Mouse (Mus musculus): ENCODE measurements around the gene Ccl5. TPM values are rescaled to one million over a fixed set of nuclear protein-coding genes. Genes with fewer than 3 reads are reported as not detected.

Ccl5 gene
- polyA plus RNA-seq, 1 experiment from 2014 or later = not detected

DNA sequence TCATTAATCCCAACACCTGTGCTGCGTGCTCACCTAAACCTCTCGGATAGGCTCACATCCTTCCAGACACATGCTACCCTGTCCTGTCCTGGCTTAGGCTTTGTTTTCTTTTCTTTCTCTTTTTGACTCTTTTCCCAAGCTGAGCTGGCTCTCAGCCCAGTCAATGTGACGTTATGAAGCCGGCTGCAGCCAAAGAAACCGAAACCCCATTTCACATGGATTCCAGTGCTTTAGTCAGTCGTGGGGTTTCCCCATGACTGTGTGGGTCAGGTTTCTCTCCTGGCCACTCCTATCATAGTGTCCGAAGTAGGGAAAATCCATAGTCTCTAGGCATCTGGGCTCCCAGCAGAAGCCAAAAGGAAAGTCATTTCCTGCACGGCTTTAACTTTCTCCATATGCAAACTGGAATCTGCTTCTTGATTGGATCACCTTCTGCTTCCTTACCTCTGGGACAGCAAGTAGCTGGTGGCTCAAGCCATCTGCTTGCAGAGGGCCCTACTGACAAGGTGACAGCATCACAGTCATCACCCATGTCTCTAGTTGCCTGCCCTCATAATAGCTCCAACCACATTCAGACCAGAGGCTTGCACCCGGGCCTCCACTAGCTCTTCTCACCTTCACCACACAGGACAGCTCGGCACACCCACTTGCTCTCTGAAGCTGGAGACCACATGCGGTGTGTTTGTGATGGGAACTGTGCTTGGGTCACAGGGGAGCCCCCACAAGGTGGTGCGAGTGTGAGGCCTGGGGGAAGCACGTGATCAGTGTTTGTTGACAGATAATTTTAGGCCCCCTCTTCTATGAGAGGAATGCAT, 4.5 kb upstream of the Ccl5 start:
- WGBS = 52% methylated on average over 13 of the region's 13 CpGs
- no peak overlapping the region for H3K4me3 ChIP-seq
- H3K9me3 ChIP-seq = no peaks in the 10 kb centered on the region
- no peak overlapping the region for H3K27ac ChIP-seq (replicated peaks)
- H3K4me2 ChIP-seq = peak overlapping the region; percentile 30
- H3K27me3 ChIP-seq = no peaks in the 10 kb centered on the region
- no peak for ATAC-seq (ENCODE audit: low FRiP score, low read depth)
- H3K36me3 ChIP-seq = no peaks in the 10 kb centered on the region
- H3K4me1 ChIP-seq (replicated peaks) = peaks cover 12% of the 10 kb centered on the region
- no peak overlapping the region for H3K9ac ChIP-seq

DNA sequence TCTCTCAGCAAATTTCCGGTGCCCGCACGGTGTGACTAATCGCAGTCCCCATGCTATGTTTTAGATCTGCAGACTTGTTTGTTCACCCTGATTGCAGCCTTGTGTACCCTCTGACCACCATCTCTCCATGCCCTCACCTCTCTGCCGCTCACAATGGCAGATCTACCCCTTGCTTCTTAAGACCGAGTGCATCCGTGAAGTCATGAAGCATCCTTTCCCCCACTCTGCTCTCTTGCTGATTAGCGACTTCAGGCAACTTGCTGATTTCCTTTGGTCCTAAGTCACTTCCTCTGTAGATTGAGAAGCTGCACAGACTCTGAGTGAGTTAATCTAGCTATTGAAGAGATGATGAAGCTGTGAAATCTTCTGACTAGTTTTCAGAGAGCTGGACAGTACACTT, 3.8 kb upstream of the Ccl5 start:
- no peak for ATAC-seq (ENCODE audit: low FRiP score, low read depth)
- Histone ChIP-seq H3K27ac (replicated peaks) (no peak overlapping the region), H3K36me3 (no peaks in the 10 kb centered on the region), H3K9me3 (no peaks in the 10 kb centered on the region), H3K4me2 (peak overlapping the region; percentile 30), H3K4me1 (replicated peaks) (peaks cover 12% of the 10 kb centered on the region), H3K4me3 (no peak overlapping the region), H3K9ac (no peak overlapping the region), H3K27me3 (no peaks in the 10 kb centered on the region)
- 82% methylated on average over 8 of the region's 8 CpGs for WGBS

GRCm38 (mm10) chr11:83533192-83533591, 2.9 kb upstream of the Ccl5 start:
- H3K27ac ChIP-seq (replicated peaks) = no peak overlapping the region
- WGBS = 93% methylated on average over 1 of the region's 1 CpGs
- no peak for ATAC-seq (ENCODE audit: low FRiP score, low read depth)

DNA sequence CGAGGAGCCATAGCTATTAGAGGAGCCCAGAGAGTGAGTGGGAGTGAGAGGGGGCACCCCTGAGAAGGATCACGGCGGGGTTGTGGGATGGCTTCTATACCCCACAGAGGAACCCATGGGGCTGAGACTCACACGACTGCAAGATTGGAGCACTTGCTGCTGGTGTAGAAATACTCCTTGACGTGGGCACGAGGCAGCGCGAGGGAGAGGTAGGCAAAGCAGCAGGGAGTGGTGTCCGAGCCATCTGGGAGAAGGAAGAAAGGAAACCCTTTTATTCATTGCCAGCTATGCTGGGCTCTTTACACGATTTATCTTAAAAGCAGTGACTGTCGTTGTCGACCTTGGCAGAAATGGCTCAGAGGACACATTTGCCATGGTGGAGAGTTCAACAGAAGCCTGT, 1.3 kb downstream of the Ccl5 start:
- H3K4me1 ChIP-seq (replicated peaks) = 0 out of 2 replicates have a peak, but pooled peaks cover under 1% of the 10 kb centered on the region
- no peaks in the 10 kb centered on the region for H3K9me3 ChIP-seq
- 69% methylated on average over 12 of the region's 12 CpGs for WGBS
- no peaks in the 10 kb centered on the region for H3K27me3 ChIP-seq
- H3K4me3 ChIP-seq = no peak overlapping the region
- ATAC-seq (ENCODE audit: low FRiP score, low read depth) = no peak
- H3K4me2 ChIP-seq = no peak overlapping the region
- H3K36me3 ChIP-seq = no peaks in the 10 kb centered on the region
- no peak overlapping the region for H3K9ac ChIP-seq
- H3K27ac ChIP-seq (replicated peaks) = no peak overlapping the region

More at GRCm38 (mm10) chr11:83533192-83533591, 2.9 kb upstream of the Ccl5 start:
- peaks cover 12% of the 10 kb centered on the region for H3K4me1 ChIP-seq (replicated peaks)
- H3K4me3 ChIP-seq = no peak overlapping the region
- H3K9ac ChIP-seq = no peak overlapping the region
- H3K4me2 ChIP-seq = no peak overlapping the region
- no peaks in the 10 kb centered on the region for H3K36me3 ChIP-seq
- H3K9me3 ChIP-seq = no peaks in the 10 kb centered on the region
- H3K27me3 ChIP-seq = no peaks in the 10 kb centered on the region

DNA sequence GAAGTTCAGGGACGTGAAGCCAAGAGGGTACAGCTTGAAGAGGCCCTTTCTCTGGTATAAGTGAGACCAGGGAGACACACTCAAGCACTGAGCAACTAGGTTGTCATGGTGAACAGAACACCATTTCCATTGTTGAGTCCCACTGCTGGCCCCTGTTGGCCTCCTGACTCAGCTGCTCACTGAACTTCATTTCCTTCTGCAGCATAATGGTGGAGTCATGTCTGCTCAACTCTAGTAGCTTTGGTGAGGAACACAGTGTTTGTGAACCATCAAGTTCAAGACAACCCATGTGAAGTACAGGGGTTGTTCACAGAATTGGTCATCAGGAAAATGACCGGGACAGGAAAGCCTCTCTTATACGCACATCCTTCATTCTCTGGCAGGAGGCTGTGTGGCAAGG, 8.2 kb downstream of the Ccl5 start, which contains the start of gene Heatr9:
Gene Heatr9, minus strand, starts transcription at position 101 of the 400 bp plus-strand sequence.
- Histone ChIP-seq H3K27ac (replicated peaks) (no peak within 1 kb of the TSS), H3K4me2 (no peak within 1 kb of the TSS), H3K4me3 (no peak within 1 kb of the TSS), H3K9me3 (no peaks in the 10 kb centered on the region), H3K27me3 (no peaks in the 10 kb centered on the region), H3K4me1 (replicated peaks) (no peaks in the 10 kb centered on the region), H3K36me3 (peaks cover 3% of the 10 kb centered on the region), H3K9ac (no peak within 1 kb of the TSS)
- no peak for ATAC-seq (ENCODE audit: low FRiP score, low read depth)
- 86% methylated on average over 3 of the region's 3 CpGs for WGBS

- Histone ChIP-seq H3K4me1 (replicated peaks) (no peaks in the 10 kb centered on the region), H3K36me3 (peaks cover 3% of the 10 kb centered on the region), H3K27ac (replicated peaks) (no peak overlapping the region), H3K9ac (no peak overlapping the region), H3K4me3 (no peak overlapping the region), H3K27me3 (no peaks in the 10 kb centered on the region), H3K4me2 (no peak overlapping the region), H3K9me3 (no peaks in the 10 kb centered on the region)
- WGBS = 61% methylated on average over 6 of the region's 6 CpGs
- ATAC-seq (ENCODE audit: low FRiP score, low read depth) = no peak
Observed at GRCm38 (mm10) chr11:83518371-83518770, 11.9 kb downstream of the Ccl5 start.

DNA sequence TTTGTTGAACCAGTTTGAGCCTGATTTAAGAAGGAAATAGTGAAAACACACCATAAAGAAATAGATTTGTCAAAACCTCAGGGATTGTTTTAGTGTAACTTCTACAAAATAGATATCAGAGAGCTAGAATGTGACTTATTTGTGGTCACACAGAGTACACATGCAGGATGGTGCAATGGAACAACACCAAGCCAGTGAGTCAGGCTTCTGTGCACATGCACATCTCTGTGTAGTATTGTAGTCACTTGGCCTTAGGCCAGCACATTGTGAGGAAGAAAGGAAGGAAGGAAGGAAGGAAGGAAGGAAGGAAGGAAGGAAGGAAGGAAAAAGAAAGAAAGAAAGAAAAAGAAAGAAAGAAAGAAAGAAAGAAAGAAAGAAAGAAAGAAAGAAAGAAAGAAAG, 13.2 kb downstream of the Ccl5 start:
- no peak overlapping the region for H3K4me3 ChIP-seq
- no peaks in the 10 kb centered on the region for H3K27me3 ChIP-seq
- no peak overlapping the region for H3K9ac ChIP-seq
- no peak overlapping the region for H3K27ac ChIP-seq (replicated peaks)
- H3K36me3 ChIP-seq = peaks cover 1% of the 10 kb centered on the region
- no peak for ATAC-seq (ENCODE audit: low FRiP score, low read depth)
- H3K9me3 ChIP-seq = no peaks in the 10 kb centered on the region
- H3K4me1 ChIP-seq (replicated peaks) = no peaks in the 10 kb centered on the region
- H3K4me2 ChIP-seq = no peak overlapping the region

- Histone ChIP-seq H3K4me1 (replicated peaks) (no peaks in the 10 kb centered on the region), H3K27me3 (no peaks in the 10 kb centered on the region), H3K4me2 (no peak overlapping the region), H3K9me3 (no peaks in the 10 kb centered on the region), H3K36me3 (peaks cover 32% of the 10 kb centered on the region), H3K9ac (no peak overlapping the region), H3K27ac (replicated peaks) (no peak overlapping the region), H3K4me3 (no peak overlapping the region)
- ATAC-seq (ENCODE audit: low FRiP score, low read depth) = no peak
Observed at GRCm38 (mm10) chr11:83509521-83509920, 20.8 kb downstream of the Ccl5 start.

- Histone ChIP-seq H3K9ac (no peak overlapping the region), H3K4me3 (no peak overlapping the region), H3K4me2 (no peak overlapping the region), H3K36me3 (peaks cover 61% of the 10 kb centered on the region), H3K4me1 (replicated peaks) (no peaks in the 10 kb centered on the region), H3K27ac (replicated peaks) (no peak overlapping the region), H3K9me3 (no peaks in the 10 kb centered on the region), H3K27me3 (no peaks in the 10 kb centered on the region)
- 89% methylated on average over 5 of the region's 5 CpGs for WGBS
- no peak for ATAC-seq (ENCODE audit: low FRiP score, low read depth)
Observed at GRCm38 (mm10) chr11:83504308-83504707, 26.0 kb downstream of the Ccl5 start.

DNA sequence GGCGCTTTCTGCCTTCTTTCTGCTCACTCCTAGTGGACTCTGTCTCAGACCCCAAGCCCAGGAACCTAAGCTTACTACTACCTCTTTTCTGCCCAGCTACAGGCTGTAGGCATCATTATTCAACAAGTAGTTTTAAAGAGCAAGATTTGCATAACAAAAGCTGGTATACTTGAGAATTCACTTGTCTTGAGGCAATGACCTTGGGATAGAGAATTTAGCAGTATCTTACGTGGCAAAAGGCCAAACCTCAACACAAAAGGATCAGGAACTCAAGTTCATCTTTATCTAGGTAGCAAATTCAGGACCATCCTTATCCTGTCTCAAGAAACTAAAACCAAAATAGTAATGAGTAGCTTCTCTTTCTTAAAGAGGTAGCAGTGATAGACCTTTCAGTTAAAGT, 34.7 kb downstream of the Ccl5 start:
- H3K9me3 ChIP-seq = no peaks in the 10 kb centered on the region
- H3K4me2 ChIP-seq = no peak overlapping the region
- H3K36me3 ChIP-seq = peaks cover 16% of the 10 kb centered on the region; the same call in 1 of the 2 replicates
- no peak overlapping the region for H3K9ac ChIP-seq
- no peak overlapping the region for H3K27ac ChIP-seq (replicated peaks)
- H3K4me3 ChIP-seq = no peak overlapping the region
- 0 out of 2 replicates have a peak, but pooled peaks cover 5% of the 10 kb centered on the region for H3K4me1 ChIP-seq (replicated peaks)
- 59% methylated on average over 2 of the region's 2 CpGs for WGBS
- no peak for ATAC-seq (ENCODE audit: low FRiP score, low read depth)
- no peaks in the 10 kb centered on the region for H3K27me3 ChIP-seq

- 87% methylated on average over 4 of the region's 4 CpGs for WGBS
- Histone ChIP-seq H3K9ac (no peak overlapping the region), H3K9me3 (no peaks in the 10 kb centered on the region), H3K36me3 (peaks cover 26% of the 10 kb centered on the region), H3K4me1 (replicated peaks) (0 out of 2 replicates have a peak, but pooled peaks cover 5% of the 10 kb centered on the region), H3K4me2 (no peak overlapping the region), H3K27ac (replicated peaks) (no peak overlapping the region), H3K27me3 (no peaks in the 10 kb centered on the region), H3K4me3 (no peak overlapping the region)
- ATAC-seq (ENCODE audit: low FRiP score, low read depth) = no peak
Observed at GRCm38 (mm10) chr11:83491488-83491887, 38.8 kb downstream of the Ccl5 start.

All from hindbrain, embryonic 15.5 days (tissue).